Mouse (Mus musculus): ENCODE results near the gene Dennd5b.

GRCm38 (mm10) chr6:148958712-148959111 is 142.8 kb downstream of the Dennd5b start:
- TF ChIP-seq CTCF (IDR thresholded peaks at IDR 0.05; ENCODE audit: borderline replicate concordance, insufficient read depth, low read length) = no peak
- TF ChIP-seq POLR2A (IDR thresholded peaks at IDR 0.05; ENCODE audit: low read depth, low read length) = no peak

Measured in embryonic fibroblast, embryonic 13.5 days (primary cell).